Mouse (Mus musculus): Measurements from ENCODE around the gene Dop1a. TPM values are rescaled to one million over a fixed set of nuclear protein-coding genes. Genes with fewer than 3 reads are reported as not detected.

Dop1a gene
- total RNA-seq, 2 experiments from 2014 or later: 5.8 to 11.0 TPM

DNA sequence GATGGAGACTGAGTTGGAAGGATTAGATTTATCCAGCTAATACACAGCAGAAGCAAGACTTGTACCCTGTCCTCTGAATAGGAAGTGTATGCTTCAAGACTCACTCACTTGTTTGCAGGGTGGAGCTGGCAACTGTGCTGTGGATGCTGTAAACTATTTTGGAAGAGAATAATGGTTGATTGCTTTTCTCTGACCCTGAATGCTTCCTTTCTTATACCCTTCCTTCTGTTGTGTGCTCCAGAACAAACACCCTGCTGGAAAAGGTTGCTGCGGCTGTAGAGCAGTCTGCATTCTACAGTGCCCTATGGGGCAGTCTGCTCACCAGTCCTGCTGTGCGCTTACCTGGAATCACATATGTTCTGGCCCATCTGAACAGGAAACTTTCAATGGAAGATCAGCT lies 24.8 kb downstream of the Dop1a start:
- no peak for ATAC-seq (replicated peaks; ENCODE audit: low FRiP score, poor library complexity, severe bottlenecking)

DNA sequence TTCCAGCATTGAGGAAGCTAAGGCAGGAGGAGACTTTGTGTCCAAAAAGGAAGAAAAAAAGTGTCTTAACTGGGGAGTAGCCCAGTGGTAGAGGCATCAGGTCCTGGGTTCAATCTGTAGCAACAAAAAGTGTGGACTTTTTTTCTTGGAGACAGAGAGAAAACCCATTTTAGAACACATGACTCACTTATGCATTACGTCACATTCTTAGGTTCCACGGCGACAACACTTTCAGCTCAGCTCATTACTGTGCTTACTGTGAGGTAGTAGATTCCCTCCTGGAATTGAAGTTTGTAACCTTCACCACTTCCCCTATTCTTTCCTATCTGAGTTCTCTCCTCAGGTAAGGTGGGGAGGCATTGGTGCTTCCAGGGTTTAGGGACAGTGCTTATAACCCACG lies 29.3 kb downstream of the Dop1a start:
- ATAC-seq (replicated peaks; ENCODE audit: low FRiP score, poor library complexity, severe bottlenecking): no peak

DNA sequence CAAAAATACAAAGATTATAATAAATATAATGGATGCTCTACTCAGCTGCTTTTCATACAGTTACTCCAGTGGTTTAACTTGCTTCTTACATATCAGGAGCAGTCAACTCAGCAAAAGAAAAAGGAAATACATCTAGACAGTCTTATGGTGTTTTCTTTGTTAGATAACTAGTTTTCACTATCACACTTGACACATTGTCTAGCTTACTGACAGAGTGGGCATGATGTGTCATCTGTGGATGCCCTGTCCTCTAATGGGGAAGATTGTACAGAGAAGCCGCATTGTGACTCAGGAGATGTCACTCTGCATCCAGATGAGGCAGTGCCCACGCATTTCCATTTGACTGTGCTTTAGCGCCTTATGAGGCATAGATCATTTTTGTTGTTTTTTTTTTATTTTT lies 32.1 kb downstream of the Dop1a start:
- ATAC-seq (replicated peaks; ENCODE audit: low FRiP score, poor library complexity, severe bottlenecking): no peak

DNA sequence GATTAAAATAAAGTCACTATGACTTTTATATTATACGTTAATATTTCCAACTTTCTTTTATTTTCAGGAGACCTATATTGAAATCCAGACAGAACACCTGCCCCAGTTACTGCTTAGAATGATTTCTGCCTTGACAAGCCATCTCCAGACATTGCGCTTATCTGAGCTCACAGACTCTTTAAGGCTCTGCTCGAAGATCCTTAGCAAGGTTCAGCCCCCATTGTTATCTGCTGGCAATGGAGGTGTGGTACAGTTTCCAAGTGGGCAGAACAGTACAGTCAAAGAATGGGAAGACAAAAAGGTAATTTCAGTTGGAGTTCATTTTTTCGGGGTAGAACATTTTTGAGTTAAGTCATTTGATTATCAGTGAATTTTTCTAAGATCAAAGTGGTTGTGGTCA lies 40.5 kb downstream of the Dop1a start:
- ATAC-seq (replicated peaks; ENCODE audit: low FRiP score, poor library complexity, severe bottlenecking): no peak

DNA sequence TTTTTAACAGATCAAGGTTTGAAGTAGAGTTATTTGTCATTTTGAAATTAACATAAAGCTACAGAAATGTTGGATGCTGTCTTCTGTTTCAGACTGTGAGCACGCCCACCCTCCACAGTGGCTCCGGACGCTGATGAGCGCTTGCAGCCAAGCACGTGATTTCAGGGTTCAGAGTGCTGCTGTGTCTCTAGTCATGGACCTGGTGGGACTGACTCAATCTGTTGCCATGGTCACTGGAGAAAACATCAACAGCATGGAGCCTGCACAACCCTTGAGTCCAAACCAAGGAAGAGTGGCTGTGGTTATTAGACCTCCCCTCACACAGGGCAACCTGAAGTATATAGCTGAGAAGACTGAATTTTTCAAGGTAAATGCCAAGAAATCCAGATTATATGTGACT lies 46.8 kb downstream of the Dop1a start:
- ATAC-seq (replicated peaks; ENCODE audit: low FRiP score, poor library complexity, severe bottlenecking): no peak

DNA sequence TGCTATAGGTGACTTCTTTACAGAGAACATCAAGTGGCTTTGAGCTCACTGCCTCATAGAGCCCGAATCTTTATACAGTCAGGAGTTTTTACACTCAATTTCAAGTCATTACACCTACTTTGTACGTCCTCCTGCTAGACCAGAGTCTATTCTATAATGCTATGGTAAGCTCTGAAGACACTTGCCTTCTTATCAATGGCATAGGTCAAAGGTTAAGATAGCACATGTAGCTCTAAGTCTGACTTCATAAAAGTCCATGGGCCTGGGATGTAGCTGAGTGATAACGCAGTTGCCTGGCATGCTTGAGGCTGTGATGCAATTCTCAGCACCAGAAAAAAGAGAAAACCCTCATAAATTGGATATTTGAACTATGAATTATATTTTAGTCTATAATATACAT lies 47.4 kb downstream of the Dop1a start:
- no peak for ATAC-seq (replicated peaks; ENCODE audit: low FRiP score, poor library complexity, severe bottlenecking)

DNA sequence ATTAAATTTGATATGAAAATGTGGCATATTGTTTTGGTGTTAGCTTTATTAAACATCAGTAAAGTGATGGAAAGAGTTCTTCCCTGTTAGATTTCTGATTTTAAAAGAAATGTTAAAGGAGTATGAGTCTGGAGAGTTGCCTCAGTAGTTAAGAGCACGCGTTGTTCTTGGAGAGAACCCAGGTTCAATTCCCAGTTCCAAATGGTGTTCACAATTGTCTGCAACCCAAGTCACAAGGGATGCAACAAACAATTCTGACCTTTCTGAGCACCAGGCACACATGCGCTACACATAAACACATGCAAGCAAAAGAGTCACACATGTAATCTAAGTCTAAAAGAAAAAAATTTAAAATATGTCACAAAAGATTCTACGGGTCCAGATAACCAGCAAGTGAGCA lies 47.8 kb downstream of the Dop1a start:
- ATAC-seq (replicated peaks; ENCODE audit: low FRiP score, poor library complexity, severe bottlenecking): no peak

DNA sequence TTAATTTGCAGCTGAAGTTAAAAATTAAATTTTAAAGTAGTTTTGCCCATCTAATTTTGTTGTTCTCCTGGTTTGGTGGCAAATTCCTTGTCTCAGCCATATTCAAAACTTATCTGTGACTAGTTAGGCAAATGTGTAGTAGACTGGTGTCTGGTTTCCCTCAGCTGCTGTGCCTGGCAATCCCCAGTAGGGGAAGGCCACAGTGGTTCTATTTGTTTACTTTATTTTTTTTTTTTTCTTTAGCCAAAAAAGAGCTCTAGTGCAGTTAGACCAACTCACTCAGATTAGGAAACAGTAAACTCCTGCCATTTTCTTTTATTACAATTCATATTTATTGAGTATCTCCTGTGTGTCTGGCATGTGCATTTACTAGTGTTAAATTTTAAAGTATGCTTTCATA lies 55.4 kb downstream of the Dop1a start:
- no peak for ATAC-seq (replicated peaks; ENCODE audit: low FRiP score, poor library complexity, severe bottlenecking)

DNA sequence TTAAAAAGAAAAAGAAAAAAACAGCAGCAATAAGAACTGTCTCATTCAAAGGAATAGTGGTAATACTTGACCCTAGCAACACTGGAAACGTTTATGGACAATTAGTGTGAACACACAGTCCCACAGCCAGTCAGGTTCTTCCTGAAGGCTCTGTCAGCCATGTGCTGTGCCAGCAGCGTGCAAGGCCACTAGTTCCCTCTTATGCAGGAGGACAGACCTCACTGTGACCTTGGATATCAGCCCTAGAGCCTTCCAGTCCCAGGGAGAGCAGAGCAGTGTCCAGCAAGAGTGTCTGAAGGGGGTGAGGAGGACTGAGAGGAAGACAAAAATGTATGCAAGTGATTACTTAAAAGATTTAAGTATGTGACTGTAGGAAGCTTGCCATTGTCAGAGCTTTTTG lies 58.6 kb downstream of the Dop1a start:
- no peak for ATAC-seq (replicated peaks; ENCODE audit: low FRiP score, poor library complexity, severe bottlenecking)

DNA sequence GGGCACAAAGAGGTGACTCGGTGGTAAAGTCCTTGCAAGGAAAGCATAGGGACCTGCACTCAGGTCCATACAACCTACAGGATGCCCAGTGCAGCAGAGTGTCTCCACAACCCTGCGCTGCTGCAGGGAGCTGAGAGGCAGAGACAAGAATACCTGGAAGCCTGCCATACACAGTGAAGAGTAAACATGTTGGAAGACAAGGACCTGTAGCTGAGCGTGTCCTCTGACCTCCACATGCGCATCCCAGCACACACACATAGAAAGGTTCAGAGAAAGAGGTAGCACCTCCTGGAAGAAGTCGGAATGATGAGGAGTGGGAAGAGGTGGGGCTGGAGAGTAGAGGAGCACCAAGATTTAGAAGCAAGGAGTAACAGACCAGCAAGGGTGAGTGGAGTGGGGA lies 67.1 kb downstream of the Dop1a start:
- ATAC-seq (replicated peaks; ENCODE audit: low FRiP score, poor library complexity, severe bottlenecking): no peak

DNA sequence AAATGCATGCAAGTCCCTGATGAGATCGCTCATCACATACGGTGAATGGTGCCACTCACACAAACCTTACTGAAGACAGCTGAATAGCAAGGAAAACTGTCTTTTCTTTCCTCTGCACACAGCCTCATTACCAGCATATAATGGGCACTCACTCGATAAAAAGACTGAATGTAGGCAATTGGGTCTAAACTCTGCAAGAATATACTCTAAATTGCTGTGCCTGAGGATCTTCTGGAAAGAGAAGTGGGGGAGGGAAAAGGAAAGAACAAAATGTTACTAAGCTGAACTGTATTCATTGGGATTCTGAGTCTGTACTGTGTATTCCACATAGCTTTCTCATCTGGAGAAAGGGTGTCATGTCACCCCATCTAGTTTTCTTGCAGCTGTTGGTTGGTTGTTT lies 76.5 kb downstream of the Dop1a start:
- ATAC-seq (replicated peaks; ENCODE audit: low FRiP score, poor library complexity, severe bottlenecking): no peak

DNA sequence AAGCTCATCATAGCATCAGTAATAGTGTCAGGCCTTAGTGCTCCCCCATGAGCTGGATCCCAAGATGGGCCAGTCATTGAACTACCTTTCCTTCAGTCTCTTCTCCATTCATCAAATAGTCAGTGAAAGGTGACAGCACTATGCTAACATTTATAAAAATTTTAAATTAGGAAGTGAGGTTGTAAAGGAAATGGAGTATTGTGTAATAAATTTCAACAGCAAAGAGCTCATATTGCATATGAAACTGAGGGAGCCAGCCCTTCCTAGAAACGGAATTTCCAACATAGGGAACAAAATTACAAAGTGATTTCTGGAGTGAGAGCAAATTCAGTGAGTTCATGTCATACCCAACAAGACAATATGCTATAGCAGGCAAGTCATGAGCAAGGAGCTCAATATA lies 77.6 kb downstream of the Dop1a start:
- ATAC-seq (replicated peaks; ENCODE audit: low FRiP score, poor library complexity, severe bottlenecking): no peak

DNA sequence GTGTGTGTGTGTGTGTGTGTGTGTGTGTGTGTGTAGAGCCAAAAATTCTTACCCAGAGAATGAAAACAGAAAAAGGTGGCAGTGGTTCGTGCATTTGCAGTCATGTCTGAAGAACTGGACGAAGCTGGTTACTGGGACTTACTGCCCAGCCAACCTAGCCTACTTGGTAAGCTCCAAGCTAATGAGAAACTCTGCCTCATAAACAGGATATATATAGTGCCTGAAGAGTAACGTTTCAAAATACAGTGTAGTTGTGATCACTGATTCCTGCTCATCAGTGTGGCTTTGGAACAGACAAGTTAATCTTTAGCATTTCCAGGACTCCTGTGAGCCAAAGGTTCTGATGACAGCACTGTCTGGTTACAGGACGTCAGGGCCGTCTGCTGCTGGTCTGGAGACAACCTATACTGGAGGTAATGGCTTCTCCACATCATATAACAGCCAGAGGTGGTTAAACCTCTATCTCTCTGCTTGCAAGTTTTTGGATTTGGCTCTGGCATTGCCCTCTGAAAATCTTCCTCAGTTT lies 82.7 kb downstream of the Dop1a start:
- ATAC-seq (replicated peaks; ENCODE audit: low FRiP score, poor library complexity, severe bottlenecking): no peak

DNA sequence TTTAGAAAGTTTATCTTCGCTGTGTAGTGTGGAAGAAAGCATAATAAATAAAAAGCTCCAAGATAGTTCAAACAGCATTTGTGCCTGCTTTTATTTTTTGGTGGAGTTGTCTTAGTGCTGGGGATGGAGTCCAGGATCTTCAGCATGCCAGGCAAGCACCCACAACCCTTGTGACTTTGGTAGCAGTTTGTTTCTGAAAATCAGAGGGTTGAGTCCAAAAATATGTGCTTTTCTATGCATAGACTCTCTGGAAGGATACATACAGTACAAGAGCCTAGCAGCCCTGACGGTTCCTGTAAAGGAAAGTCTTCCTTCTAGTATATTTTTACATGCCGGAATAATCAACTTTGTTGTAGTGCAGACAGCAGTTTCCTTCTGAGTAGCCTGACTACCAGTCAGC lies 83.8 kb downstream of the Dop1a start:
- ATAC-seq (replicated peaks; ENCODE audit: low FRiP score, poor library complexity, severe bottlenecking): no peak

DNA sequence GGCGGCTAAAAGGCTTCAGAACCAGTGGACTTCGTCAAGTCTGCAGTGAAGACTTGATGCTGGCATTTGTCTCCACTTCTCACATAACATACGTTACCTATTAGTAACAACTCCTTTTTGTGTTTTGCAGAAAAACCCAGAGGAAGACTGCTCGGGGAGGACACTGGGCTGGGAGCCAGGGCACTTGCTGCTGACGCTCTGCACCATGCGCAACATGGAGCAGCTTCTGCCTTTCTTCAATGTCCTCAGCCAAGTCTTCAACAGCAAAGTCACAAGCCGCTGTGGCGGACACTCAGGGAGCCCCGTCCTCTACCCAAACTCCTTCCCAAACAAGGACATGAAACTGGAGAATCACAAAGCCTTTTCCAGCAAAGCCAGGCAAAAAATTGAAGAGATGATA lies 86.9 kb downstream of the Dop1a start:
- no peak for ATAC-seq (replicated peaks; ENCODE audit: low FRiP score, poor library complexity, severe bottlenecking)

DNA sequence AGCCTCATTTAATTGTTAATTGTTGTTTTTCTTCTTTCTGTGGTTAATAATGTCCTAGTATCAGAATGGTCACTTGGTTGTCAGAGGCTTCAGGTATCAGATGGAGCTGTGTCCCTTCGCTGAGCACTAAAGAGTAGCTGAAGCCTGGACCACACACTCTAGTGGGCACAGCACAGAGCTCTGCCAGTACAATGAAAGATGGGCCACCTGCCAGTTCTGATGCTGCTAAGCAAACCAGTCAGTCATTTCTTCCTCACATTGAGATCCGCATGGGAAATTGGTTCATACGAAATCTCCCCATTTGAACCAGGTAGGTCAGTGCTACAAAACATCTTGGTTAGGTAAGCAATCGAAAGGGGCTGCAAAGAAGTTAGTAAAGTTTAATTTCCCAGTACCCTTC lies 87.7 kb downstream of the Dop1a start:
- no peak for ATAC-seq (replicated peaks; ENCODE audit: low FRiP score, poor library complexity, severe bottlenecking)

DNA sequence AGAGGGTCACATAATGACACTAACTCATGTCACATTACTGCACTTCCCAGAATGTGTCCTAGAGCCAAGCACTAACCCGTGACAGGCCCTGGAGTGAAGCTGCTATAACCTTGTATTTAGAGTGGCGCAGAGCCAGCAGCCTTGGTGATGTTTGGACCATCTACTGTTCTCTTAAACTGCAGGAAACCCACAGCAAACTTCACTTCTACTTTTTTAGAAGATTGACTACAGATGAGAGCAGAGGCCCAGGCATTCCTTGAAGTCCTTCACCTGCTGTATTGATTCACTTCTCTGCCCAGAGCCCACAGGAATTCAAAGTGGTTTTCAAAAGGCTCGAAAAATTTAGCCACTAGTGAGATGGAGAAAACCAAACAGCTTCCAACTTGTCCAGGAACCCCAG lies 93.6 kb downstream of the Dop1a start:
- no peak for ATAC-seq (replicated peaks; ENCODE audit: low FRiP score, poor library complexity, severe bottlenecking)

DNA sequence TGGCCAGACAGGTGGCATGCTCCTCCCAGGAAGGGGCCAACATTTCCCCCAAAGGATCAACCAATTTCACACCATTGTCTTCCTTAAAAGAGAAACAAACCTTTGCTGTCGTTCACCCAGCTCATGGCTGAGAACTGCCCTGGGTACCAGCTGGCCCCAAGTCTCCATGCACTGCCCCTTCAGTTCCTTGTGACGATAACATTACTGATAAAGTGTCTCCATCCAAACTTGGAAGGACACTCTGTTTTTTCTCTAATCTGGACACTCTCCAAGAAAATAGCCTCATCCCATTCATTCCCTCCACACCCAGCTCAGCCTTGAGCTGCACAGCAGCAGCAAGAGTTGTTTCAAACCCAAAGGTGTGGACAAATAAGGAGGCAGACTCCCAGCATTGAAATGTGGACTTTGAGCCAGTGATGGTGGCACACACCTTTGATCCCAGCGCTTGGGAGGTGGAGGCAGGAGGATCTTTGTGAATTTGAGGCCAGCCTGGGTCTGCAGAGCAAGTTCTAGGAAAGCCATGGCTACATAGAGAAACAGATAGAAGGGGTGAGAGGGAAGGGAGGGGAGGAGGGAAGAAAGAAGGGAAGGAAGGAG lies 102.5 kb downstream of the Dop1a start:
- no peak for ATAC-seq (replicated peaks; ENCODE audit: low FRiP score, poor library complexity, severe bottlenecking)

DNA sequence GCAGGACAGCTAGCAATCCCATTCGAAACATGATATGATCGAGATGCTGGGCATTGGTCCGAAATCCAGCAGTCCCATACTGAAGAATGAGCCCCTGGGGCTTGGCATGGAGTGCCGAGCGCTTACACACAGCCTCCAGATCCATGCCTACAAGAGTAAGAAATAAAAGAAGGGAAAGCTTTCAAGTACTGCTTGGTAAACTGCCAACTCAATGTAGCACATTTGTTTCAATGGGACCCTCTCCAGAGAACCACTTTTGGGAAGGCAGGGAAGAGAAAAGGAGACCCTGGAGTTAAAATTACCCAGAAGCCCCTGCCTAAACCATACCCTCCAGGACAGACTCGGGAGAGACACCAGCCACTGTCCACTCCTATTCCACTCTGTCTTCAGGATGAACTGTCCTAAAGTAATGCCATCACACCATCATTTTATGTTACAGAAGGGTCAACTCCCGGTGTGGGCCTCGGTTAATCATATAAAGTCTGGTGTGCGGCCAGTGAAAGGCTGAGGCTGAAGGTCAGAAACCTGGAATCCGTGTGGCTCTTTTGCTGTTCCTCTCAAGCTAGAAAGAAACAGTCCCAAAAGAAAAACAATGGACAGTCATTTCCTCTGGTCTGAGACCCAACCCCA lies 103.4 kb downstream of the Dop1a start:
- ATAC-seq (replicated peaks; ENCODE audit: low FRiP score, poor library complexity, severe bottlenecking): no peak

DNA sequence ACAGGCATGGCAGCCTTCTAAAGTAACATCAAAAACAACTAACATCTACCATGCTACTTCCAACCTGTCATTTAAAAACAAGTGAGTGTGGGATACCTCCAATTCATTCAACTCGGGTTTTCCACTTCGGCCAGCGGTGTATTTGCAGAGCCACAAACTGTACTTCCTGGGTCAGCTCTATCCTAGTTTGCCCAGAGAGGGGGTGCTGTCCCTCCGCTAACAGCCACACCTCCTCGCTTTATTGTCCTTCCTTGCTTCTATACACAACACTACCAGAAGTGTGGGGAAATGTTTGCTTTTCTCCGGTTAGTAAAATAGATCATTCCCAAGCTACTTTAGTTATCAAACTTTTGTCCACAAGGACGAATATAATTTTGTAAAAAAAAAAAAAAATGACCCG lies 104.0 kb downstream of the Dop1a start:
- ATAC-seq (replicated peaks; ENCODE audit: low FRiP score, poor library complexity, severe bottlenecking): no peak

DNA sequence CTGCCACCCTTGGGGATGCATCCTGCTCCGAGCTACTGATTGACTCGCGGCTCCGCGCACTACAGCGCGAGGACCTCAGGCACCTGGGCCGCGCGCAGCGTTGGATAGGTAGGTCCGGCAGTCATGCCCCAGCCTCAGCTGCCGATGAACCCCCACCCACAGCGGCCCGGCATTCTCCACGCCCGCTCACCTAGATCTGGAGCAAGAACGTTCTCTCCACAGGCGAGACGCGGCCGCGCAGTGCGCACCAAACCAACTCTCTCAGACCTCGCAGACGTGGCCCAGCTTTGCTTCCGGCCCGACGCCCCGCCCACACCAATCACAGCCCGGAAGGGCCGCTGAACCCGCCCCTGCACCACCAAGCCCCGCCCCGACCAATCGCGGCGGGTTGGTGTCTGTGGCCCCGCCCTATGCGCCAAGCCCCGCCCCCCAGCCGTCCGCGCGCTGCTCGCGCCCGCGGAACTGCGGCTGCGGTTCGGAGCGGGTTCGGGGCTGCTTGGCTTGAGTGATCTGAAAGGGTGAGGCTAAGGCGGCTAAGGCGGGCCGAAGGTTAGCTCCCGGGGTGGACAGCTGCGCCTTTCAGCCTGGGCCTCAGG lies 104.7 kb downstream of the Dop1a start, which contains the start of the genes Pgm3 and Rwdd2a:
Pgm3 (minus strand) TSS at position 303 of the 596 bp plus-strand sequence.
Rwdd2a (plus strand) TSS at position 452 of the 596 bp plus-strand sequence.
- peak; percentile 97 for ATAC-seq (replicated peaks; ENCODE audit: low FRiP score, poor library complexity, severe bottlenecking)
